Mouse (Mus musculus): ENCODE measurements at regions not wholly inside any gene's neighbourhood (a gene's known extent, or its start where the extent isn't known, plus 50 kb on each side); places are given as distances from the start of the nearest gene placed in this dataset.

GRCm38 (mm10) chr12:9847034-9847433 lies 277.1 kb downstream of the Osr1 start:
- no peak for DNase-seq (ENCODE audit: low read depth, low spot score)

GRCm38 (mm10) chr12:9847465-9848205 lies 277.7 kb downstream of the Osr1 start:
- no peak for DNase-seq (ENCODE audit: low read depth, low spot score)

GRCm38 (mm10) chr12:9855503-9856024 lies 285.6 kb downstream of the Osr1 start:
- DNase-seq (ENCODE audit: low read depth, low spot score): no peak

GRCm38 (mm10) chr12:9856128-9856621 lies 286.3 kb downstream of the Osr1 start:
- no peak for DNase-seq (ENCODE audit: low read depth, low spot score)

- no peak for DNase-seq (ENCODE audit: low read depth, low spot score)
These were observed 288.1 kb downstream of the Osr1 start for GRCm38 (mm10) chr12:9857990-9858389.

GRCm38 (mm10) chr12:9862301-9862700 lies 292.4 kb downstream of the Osr1 start:
- DNase-seq (ENCODE audit: low read depth, low spot score): no peak

- no peak for DNase-seq (ENCODE audit: low read depth, low spot score)
These were observed 302.3 kb downstream of the Osr1 start for GRCm38 (mm10) chr12:9872236-9872635.

GRCm38 (mm10) chr12:9873214-9873613 lies 303.3 kb downstream of the Osr1 start:
- no peak for DNase-seq (ENCODE audit: low read depth, low spot score)

- DNase-seq (ENCODE audit: low read depth, low spot score): no peak
These were observed 304.9 kb downstream of the Osr1 start for GRCm38 (mm10) chr12:9874823-9875222.

GRCm38 (mm10) chr12:9881953-9882623 lies 312.2 kb downstream of the Osr1 start:
- no peak for DNase-seq (ENCODE audit: low read depth, low spot score)

GRCm38 (mm10) chr12:9883037-9883730 lies 313.3 kb downstream of the Osr1 start:
- DNase-seq (ENCODE audit: low read depth, low spot score): no peak

- DNase-seq (ENCODE audit: low read depth, low spot score): no peak
These were observed 324.6 kb downstream of the Osr1 start for GRCm38 (mm10) chr12:9894521-9894920.

GRCm38 (mm10) chr12:9897980-9898379 lies 328.1 kb downstream of the Osr1 start:
- DNase-seq (ENCODE audit: low read depth, low spot score): no peak

GRCm38 (mm10) chr12:9898420-9898819 lies 328.5 kb downstream of the Osr1 start:
- DNase-seq (ENCODE audit: low read depth, low spot score): no peak

GRCm38 (mm10) chr12:9901948-9902347 lies 332.0 kb downstream of the Osr1 start:
- no peak for DNase-seq (ENCODE audit: low read depth, low spot score)

- DNase-seq (ENCODE audit: low read depth, low spot score): no peak
These were observed 333.9 kb downstream of the Osr1 start for GRCm38 (mm10) chr12:9903702-9904231.

GRCm38 (mm10) chr12:9912333-9912732 lies 342.4 kb downstream of the Osr1 start:
- DNase-seq (ENCODE audit: low read depth, low spot score): no peak

- no peak for DNase-seq (ENCODE audit: low read depth, low spot score)
These were observed 345.8 kb downstream of the Osr1 start for GRCm38 (mm10) chr12:9915726-9916140.

- DNase-seq (ENCODE audit: low read depth, low spot score): no peak
These were observed 348.1 kb downstream of the Osr1 start for GRCm38 (mm10) chr12:9918026-9918425.

- no peak for DNase-seq (ENCODE audit: low read depth, low spot score)
These were observed 349.1 kb downstream of the Osr1 start for GRCm38 (mm10) chr12:9919007-9919406.

- DNase-seq (ENCODE audit: low read depth, low spot score): no peak
These were observed 349.5 kb downstream of the Osr1 start for GRCm38 (mm10) chr12:9919433-9919832.

GRCm38 (mm10) chr12:9920401-9920800 lies 350.5 kb downstream of the Osr1 start:
- DNase-seq (ENCODE audit: low read depth, low spot score): no peak
